Mouse (Mus musculus) regulatory T cell (primary cell): Measurements from ENCODE around the gene Vmn1r184.
"Not testable (repeated sequence)": the region's sequence is repeated elsewhere in the genome, so short reads cannot be mapped to it uniquely, and the experiment has no call there.

Experiments used
- in situ Hi-C: fragments of 300-600 bp; cut with MboI, MseI; formaldehyde crosslinking; loops from one replicate; pipeline ENCODE4 v1.15.1; 2025; ENCODE audit warnings: high pct_unique_total_duplicates

Gene Vmn1r184

DNA sequence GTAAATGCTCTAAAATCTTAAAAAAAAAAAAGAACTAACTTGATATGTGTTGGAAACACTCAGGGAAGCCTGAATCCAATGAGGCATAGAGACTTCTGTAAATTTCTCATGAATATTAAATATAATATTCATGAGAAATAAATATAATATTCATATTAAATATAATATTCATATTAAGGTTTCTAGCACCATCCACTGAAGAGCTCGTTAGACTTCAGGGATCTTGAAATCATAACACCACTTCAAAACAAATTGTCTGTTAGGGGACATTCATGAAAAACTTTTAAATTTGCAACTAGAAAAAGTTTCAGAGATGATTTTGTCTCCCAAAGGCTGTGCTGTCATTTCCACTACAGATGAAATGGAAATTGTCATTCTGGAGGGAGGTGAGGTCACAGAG is at the start of gene Vmn1r184:
TSS of gene Vmn1r184 (plus strand) at position 301 of the 400 bp plus-strand sequence.
- in situ Hi-C loops = not testable (repeated sequence)

DNA sequence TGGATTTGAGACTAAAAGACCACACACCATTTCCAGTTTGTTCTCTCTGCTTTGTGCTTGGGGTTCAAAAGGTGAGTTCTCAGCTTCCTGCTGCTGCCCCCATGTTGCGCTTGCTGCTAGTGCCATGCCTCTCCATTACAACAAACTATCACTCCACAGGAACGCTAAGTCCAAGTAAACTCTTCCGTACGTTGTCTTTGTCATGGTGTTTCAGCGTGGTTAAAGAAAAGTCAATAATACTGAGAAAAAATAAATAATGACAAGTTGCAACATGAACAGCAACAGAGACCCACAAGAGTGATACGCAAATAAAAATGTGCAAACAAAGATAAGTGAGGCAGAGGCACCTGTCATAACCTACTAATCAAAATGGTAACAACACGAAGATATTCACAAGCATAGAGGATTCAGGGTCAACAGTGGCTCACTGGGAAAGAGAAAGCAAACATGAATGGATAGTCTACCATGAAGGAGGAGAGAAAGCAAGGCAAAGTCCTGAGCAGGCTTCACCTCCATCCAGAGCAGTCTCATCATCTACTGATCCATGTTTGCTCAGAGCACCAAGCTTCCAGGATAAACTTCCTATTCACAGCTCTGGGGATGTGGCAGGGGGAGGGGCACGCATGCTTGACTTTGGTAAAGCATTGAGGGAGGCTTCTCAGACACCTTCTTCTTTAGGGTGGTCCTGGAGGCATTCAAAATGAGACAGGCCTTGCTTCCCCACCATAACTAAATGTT is 43.5 kb downstream of the Vmn1r184 start:
- in situ Hi-C loops = not testable (repeated sequence)

DNA sequence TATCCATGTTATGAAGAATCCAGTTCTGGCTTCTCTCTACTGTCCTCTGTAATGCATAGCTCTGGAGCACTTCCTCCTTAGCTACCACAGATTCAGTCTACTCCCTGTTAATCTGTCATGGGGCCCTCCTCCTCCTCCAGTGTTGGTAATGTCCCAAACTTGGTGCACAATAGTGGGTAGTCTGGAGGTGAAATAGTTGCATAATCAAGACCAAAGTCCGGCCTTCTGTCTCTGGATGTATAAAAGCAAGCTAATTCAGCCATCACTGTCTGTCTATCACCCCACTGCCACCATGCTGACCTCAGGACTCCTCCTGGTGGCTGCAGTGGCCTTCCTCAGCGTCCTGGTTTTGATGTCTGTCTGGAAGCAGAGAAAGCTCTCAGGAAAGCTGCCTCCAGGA is 46.8 kb downstream of the Vmn1r184 start, which contains the start of gene Cyp2a4:
TSS of gene Cyp2a4 (plus strand) at position 244 of the 400 bp plus-strand sequence.
- in situ Hi-C loops = loop anchor here (5.0 kb wide), 1 partner anchor 530 kb away; the partner anchor contains the start of gene Cyp2a5

DNA sequence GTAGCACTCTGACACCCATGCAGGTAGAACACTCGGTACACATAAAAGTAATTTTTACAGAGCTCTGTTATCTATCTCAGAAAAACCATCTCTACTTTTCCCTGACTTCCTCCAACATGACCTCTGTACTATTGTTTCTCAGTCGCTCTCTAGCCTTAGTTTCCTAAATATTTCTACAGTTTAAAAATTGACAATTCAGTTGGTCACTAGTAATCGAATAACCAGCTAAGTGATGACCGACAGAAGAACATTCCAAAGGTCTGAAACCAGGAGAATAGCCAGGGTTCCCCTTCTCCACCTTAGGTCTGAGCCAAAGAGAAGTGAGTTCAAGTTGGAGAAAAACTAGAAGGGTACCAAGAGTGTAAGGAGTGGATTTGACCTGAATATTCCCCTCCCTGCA is 51.7 kb downstream of the Vmn1r184 start:
- in situ Hi-C loops = not testable (repeated sequence)

DNA sequence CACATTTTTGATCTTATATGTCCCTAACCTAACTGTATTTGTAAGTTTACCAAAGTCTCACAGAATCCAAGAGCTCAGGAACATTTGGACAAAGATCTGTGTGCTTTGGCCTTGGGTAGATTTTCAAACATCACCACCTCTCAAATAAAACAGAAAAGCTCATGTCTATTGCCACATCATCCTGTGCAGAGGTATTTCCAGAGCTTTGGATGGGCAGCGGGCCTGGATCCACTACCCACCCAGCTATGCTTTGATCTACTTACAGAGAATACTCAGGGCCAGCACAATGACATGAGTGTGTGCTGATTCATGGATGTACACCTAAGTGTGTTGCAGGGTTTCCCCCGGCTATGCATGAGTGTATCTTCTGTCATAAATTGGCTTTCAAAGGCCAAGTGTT is 55.1 kb downstream of the Vmn1r184 start:
- in situ Hi-C loops = loop anchor here (5.0 kb wide), 1 partner anchor 637 kb away; no protein-coding TSS in a partner anchor

DNA sequence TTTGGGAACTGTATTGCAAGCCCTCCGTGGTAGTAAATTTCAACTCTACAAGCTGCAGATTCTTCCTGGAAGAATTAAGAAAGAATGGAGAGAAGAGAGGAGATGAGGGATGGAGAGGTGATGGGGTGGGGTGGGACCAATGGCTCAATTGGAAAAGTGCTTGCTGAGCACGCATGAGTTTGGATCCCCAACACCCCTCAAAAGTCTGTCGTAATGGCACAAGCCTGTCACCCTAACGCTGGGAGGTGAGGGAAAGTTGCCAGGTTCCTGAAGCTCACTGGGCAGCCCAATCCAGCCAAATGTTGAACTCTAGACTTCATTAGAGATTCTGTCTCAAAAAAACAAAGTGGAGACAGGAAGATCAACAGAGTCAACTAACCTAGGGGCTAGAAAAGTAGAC is 55.7 kb downstream of the Vmn1r184 start:
- in situ Hi-C loops = loop anchor here (5.0 kb wide), 1 partner anchor 636 kb away; no protein-coding TSS in a partner anchor
